Mouse (Mus musculus): ENCODE data around the gene Ggct.

DNA sequence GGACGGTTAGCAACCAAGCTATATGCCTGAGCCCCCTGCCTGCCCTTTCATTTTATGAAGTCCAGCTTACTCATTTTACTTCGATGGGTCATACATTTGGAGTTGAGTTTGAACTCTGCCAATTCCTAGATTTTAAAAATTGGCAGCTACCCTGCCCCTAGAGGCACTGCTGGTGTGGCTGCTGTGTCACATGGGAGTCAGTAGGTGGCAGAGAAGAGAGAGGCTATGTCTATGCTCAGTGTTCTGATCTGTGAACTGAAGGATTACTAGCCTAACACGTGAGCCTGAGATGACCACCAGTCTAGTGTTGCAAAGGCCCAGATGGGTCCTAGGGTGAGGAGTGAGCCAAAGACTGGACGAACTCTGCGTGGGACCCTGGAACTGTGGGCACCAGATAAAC, 18.2 kb downstream of the Ggct start:
- TF ChIP-seq POLR2A (IDR thresholded peaks at IDR 0.05; ENCODE audit: low read depth, low read length) (no peak), CTCF (conservative IDR thresholded peaks at IDR 0.05; ENCODE audit: insufficient read depth, insufficient read length, low read depth, low read length) (peak; percentile 75)
